Mouse (Mus musculus) kidney, adult 18-20 months (tissue): ENCODE measurements around the gene Slc43a1.
"Not testable (repeated sequence)": the region's sequence is repeated elsewhere in the genome, so short reads cannot be mapped to it uniquely, and the experiment has no call there.

ENCODE experiments used
- DNase-seq: peaks from one replicate; pipeline ENCODE4 v3.0.0; 2021

Gene Slc43a1

GRCm38 (mm10) chr2:84838593-84838949, at the start of gene Slc43a1:
TSS of gene Slc43a1 (plus strand) at chr2:84838850.
- DNase-seq, result no peak

- DNase-seq, result no peak
Observed at GRCm38 (mm10) chr2:84790418-84790817, 48.2 kb upstream of the Slc43a1 start.

GRCm38 (mm10) chr2:84792516-84792915, 46.1 kb upstream of the Slc43a1 start:
- no peak for DNase-seq

- no peak for DNase-seq
Observed at GRCm38 (mm10) chr2:84793154-84793553, 45.5 kb upstream of the Slc43a1 start.

DNA sequence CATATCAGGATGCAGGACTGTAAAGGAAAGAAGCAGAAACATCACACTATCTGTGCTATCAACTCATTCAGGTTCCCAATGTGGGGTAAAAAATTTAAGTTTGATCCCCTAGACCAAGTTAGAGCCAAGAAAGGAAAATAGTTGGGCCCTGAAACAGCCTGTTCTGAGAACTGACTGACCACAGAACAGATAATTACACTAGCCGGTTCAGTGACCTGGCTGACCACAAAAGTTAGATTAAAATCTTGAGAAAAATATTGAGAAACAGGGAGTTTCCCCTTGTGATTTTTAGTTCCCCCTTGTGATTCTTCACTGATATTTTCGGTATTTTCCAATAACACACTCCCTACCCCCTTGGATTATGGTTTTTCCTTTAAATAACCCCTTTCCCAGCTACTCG, 44.8 kb upstream of the Slc43a1 start:
- no peak for DNase-seq

DNA sequence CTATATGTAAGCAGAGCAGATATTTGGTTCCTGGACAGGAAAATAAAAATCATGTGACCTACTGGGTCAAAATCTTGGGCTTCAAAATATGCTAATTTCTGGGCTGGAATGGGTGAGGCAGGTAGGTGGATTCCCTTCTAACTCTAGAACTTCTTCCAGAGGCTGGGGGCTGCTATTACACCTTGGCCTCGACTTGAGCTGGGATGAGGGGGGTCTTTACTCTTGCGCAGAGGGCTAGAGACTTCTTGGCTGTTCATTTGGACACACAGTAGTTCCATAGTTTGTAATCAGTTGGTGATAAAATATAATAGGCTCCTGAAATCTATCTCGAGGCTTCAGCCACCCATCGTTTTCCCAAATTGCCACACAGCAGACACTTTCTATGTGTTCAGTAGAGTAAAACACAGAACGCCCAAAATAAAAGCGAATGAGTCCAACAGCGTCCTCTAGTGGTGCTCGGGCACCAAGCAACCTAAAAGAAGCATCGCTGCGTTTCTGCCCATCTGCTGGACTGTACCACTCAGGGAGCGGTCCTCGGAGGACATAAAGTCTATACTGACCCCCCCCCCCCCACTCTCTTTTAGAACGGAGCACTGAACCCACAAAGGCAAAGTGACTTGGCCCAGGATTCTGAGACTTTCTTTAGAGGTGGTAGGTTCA, 40.7 kb upstream of the Slc43a1 start:
- DNase-seq, result peak; percentile 72

GRCm38 (mm10) chr2:84798493-84798921, 40.1 kb upstream of the Slc43a1 start, which contains the start of gene Ube2l6:
TSS of gene Ube2l6 (plus strand) at chr2:84798828.
- DNase-seq, result peak; percentile 67

DNA sequence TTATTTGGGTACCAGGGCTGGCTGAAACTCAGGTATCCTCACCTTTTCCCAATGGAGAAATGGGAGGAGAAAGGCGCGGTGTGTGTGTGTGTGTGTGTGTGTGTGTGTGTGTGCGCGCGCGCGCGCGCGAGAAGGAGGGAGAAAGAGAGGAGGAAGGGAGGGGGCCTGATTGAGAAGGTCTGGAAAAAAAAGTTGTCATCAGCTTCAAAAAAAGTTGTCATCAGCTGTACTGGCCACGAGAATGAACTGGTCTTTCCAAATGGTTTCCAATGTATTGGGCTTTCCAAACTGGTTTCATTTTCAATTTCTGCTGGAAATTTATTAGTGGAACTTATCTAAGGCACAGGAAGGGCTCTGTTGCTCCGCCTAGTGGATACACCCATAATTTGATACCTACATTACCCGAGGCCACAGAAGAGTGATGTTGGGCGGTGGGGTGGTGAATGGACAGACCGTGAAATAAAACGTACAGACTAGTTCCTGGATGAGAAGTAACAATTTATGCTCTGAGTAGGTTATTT, 39.5 kb upstream of the Slc43a1 start:
- DNase-seq, result peak; percentile 73

- DNase-seq, result no peak
Observed at GRCm38 (mm10) chr2:84800304-84800703, 38.3 kb upstream of the Slc43a1 start.

DNA sequence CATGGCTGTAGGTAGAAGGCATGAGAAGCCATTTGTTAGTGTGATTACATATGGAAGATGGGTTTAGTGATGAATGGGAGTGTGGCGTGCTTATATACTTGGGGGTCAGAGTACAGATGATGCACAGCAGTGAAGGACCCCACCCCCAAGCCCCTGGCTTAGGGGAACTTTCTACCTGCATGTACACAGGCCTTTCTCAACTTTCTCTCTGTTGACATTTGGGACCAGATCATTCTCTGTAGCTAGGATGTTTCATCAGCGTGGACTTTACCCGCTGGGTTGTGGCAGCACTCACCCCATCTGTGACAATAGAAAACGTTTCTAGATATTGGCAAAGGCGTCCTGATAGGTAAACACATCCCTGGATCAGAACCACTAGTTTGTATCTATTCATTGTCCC, 37.4 kb upstream of the Slc43a1 start:
- DNase-seq, result not testable (repeated sequence)

DNA sequence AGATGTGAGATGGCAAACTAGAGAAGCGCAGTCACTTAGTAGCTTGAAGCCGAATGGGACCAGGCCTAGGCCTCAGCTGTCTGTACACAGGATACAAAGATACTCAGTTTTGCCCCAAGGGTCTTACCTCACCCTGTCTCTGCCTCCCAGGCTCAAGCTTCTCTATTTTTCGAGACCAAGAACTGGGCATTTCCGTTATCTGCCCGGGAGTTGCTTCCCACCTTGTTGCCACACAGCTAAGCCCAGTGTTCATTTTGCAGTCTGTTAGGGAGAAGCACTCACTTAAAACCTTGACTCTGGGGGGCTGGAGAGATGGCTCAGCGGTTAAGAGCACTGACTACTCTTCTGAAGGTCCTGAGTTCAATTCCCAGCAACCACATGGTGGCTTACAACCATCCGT, 34.7 kb upstream of the Slc43a1 start:
- no peak for DNase-seq

GRCm38 (mm10) chr2:84806546-84806945, 32.1 kb upstream of the Slc43a1 start:
- DNase-seq, result no peak

- DNase-seq, result no peak
Observed at GRCm38 (mm10) chr2:84809330-84809729, 29.3 kb upstream of the Slc43a1 start.

DNA sequence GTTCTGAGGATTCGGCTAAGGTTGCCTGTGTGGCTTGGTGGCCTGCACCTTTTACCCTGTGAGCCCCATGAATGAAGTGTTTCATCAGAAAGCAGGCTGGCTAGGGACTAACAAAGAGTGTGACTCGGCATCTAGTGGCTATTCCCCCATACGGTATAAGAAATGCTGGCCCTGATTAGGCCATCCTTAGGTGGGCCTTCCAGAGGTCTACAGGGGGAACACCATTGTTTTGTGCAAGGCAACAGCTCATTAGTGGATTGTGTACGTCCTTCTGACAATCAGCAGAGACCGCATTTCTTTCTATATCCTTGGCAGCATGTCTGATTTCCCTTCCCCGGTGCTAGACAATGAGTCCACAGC, 28.1 kb upstream of the Slc43a1 start:
- no peak for DNase-seq

DNA sequence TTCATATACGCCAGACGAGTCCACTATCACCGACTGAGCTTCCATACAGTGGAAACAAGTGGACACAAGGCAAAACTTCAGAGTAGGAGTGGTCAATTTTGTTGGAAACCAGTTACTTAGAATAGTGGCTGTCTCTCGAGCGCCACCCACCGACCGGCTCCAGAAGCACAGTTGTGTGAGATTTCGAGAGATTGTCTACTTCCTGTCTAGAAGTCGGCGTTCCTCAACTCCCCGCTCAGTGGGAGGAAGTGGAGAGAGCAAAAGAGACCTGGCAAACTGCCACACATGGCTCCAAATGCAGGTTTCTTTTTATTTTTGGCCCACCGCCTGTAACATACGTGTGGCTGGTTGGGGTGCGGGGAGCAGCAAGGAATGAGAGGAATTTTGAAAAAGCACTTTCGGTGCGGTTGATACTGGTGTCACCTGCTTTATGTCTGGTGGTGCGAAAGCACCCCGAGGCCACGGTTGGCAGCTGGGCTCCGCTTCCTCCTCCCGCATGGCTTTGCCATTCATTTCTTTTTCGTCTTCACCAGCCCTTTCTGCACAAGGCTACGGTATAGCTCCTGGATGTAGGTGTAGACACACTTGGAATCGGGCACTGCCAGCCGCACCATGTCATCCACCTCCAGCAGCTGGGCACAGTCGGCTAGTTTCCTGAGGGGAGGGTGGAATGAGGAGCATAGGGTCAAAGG, 27.6 kb upstream of the Slc43a1 start:
- peak; percentile 86 for DNase-seq

GRCm38 (mm10) chr2:84811880-84812279, 26.8 kb upstream of the Slc43a1 start:
- DNase-seq, result no peak

DNA sequence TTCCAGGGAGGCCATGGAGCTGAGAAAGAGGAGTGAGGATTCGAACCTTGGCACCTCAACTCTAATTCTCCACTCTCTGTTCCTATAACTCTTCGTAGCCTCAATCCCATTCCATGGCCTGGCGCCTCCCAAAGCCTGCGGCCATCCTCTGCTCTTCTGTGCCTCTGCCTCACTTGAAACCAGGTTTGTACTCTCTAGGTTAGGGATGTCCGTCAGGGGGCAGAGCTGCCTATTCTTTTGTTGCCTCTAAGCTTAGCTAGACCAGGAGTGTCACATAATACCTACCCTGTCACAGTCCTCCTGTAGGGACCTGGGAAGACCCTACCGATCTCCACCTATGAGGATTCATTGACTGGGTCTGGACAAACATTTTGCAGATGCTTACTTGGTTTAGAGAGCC, 26.0 kb upstream of the Slc43a1 start:
- no peak for DNase-seq

DNA sequence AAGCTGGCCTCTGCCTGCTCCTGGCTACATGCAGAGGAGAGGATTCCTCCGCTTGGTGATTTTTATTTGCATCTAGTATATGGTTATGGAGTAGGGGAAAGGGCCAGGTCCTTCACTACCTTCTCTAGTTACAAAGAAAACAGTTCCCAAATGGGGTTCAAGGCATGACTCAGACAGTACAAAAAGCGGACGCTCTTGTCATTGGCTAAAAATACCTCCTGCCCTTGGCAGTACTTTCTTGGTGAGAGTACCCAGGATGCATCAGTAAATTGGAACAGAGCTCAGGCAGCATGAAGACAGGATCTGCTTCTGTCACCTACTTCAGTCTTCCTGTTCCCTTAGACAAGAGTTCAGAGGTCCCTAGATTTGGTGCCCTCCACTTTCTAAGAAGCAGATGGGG, 18.8 kb upstream of the Slc43a1 start:
- DNase-seq, result no peak

DNA sequence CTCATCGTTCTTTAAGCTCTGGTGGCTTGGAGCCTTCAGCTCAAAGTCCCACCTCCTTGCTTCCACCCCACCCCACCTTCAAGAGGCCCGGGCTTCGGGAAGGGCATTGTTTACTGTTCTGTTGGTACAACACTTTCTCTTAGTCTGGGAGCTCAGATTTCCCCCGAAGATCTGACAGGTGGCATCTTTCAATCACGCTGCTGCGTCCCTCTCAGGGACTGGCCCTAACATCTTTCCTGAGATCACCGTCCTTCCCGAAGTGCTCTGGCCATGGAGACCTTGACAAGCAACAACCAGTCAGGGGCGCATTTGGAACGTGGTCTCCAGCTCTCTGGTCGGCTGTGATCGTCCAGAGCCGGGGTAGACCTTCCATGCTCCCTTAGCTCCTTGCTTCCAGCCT, 16.1 kb upstream of the Slc43a1 start, which contains the start of gene Smtnl1:
Gene Smtnl1 (minus strand): TSS at position 101 of the 400 bp plus-strand sequence.
- no peak for DNase-seq

DNA sequence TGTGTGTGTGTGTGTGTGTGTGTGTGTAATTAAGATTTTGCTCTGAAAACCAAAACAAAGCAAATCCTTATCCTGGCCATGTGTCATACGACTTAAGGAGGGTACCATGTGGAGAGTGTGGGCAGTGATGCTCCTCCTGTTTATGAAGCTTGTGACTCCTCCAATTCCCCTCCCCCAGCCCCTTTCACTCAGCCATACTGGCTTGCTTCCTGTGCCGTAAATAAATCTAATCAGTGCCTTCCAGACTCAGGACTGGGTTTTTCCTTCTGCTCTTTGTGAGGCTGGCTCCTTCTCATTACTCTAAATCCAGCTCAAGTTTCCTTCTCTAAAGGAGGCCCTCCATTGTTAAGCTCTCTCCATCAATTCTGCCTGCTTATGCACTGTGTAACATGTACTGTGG, 15.4 kb upstream of the Slc43a1 start:
- no peak for DNase-seq

DNA sequence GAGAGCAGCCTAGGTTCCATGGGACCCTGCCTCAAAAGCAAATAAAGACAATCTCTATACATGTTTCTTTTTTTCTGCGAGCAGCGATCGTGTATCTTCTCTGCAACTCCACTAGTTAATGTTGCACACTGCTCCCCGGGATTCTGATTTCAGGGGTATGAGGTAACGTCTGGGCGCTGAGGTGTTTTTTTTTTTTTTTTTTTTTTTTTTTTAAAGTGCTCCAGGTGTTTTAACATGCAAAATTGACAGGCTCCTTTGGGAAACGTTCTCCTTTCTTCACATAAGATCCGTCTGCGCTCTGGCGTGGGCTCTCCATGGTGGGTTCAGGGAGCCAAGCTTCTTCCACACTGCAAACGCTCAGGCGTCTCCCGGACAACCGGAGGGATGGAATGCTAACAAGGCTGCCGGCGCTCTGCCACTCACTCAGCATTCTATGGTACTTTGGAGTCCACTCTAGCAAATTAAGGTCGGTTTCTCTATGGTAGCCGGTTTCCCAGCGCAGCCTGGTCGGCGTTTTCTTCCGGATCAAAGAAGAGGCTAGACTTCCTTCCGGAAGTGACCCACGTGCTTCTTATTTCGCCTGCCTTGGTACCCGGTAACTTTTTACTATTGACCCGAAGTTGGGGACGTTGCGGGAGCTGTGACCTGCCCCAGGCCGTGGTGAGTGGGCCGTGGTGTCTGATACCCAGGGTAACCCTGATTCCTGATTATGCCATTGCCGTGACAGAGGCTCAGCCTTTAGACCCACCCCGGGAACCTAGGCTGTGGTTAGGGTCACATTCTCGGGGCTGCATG, 12.0 kb upstream of the Slc43a1 start, which contains the start of gene Timm10:
Gene Timm10 (plus strand): TSS at position 510 of the 795 bp plus-strand sequence.
- DNase-seq, result peak; percentile 82

DNA sequence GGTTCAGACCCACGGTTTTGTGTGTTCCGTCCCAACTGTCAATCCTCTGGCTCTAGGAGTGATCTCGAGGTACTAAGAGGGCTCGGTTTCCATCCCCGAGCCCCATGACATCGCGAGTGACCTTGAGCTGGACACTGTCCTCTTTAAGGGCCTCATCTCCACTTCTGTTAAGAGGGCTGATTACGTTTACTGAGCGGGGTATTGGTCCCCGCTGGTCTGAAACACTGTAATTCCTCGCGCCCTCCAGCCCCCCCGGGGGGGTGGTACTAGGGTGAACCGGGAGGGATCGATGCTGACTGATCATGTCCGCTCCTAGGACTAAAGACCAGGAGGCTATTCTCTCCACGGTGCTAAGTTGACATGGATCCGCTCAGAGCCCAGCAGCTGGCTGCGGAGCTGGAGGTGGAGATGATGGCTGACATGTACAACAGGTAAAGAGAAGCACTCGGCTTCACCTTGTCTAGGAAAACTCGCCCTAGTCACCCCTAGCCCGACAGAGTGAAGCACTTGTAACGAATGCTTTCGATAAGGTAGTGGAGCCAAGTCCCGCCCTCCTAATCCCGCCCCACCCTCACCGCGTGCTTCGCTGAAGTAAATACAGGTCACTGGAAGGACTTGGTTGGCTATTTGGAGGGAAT, 11.2 kb upstream of the Slc43a1 start:
- DNase-seq, result peak; percentile 52
